Mouse (Mus musculus) heart, postnatal 0 days (tissue): ENCODE results near the gene Gtpbp2. TPM values are rescaled to one million over a fixed set of nuclear protein-coding genes. Genes with fewer than 3 reads are reported as not detected.

Experiments used
- ATAC-seq: fragments of 200-750 bp; cut with Nextera tagmentation; 2 replicates; pipeline ENCODE4 v1.8.0; 2017; ENCODE audit warnings: low read depth, moderate number of reproducible peaks, moderate library complexity; ENCODE audit not compliant: insufficient read depth
- DNase-seq: peaks from one replicate; pipeline ENCODE4 v3.0.0-alpha.2; 2016; ENCODE audit warnings: low spot score
- H3K27ac ChIP-seq: fragments of 300-500 bp; sonication (generic); 2 replicates; pipeline ENCODE4 v1.5.1; 2014; ENCODE audit warnings: low read depth, mild to moderate bottlenecking
- H3K27me3 ChIP-seq: fragments of 300-500 bp; sonication (generic); 2 replicates; pipeline ENCODE4 v1.6.1; 2014; ENCODE audit warnings: low read length, mixed read lengths; ENCODE audit not compliant: control insufficient read depth, insufficient read depth
- H3K36me3 ChIP-seq: fragments of 300-500 bp; sonication (generic); replicated peaks from 2 replicates; pipeline ENCODE4 v1.6.1; 2014; ENCODE audit warnings: low read length, mixed read lengths; ENCODE audit not compliant: control insufficient read depth, insufficient read depth
- H3K4me1 ChIP-seq: fragments of 300-500 bp; sonication (generic); 2 replicates; pipeline ENCODE4 v1.6.1; 2014; ENCODE audit warnings: antibody characterized with exemption; ENCODE audit not compliant: control insufficient read depth, insufficient read depth
- H3K4me2 ChIP-seq: fragments of 300-500 bp; sonication (generic); 2 replicates; pipeline ENCODE4 v1.6.1; 2014; ENCODE audit warnings: low read depth, mild to moderate bottlenecking, low read length, moderate library complexity
- H3K4me3 ChIP-seq: fragments of 300-500 bp; sonication (generic); 2 replicates; pipeline ENCODE4 v1.5.1; 2014; ENCODE audit warnings: low read depth, low read length
- H3K9ac ChIP-seq: fragments of 300-500 bp; sonication (generic); replicated peaks from 2 replicates; pipeline ENCODE4 v1.6.1; 2014; ENCODE audit warnings: low read depth, low read length, mixed read lengths
- H3K9me3 ChIP-seq: fragments of 300-500 bp; sonication (generic); replicated peaks from 2 replicates; pipeline ENCODE4 v1.6.1; 2016; ENCODE audit warnings: low read length; ENCODE audit not compliant: control insufficient read depth
- CTCF ChIP-seq: IDR thresholded peaks from 2 replicates; pipeline ENCODE4 v1.5.1; 2016; ENCODE audit warnings: antibody characterized with exemption, control low read depth, low read depth
- EP300 ChIP-seq: IDR thresholded peaks from 2 replicates; pipeline ENCODE4 v1.6.1; 2016; ENCODE audit warnings: antibody characterized with exemption, low read depth
- WGBS: fragments of 180-500 bp; shearing (Covaris S2); extraction: QIAGEN DNeasy Blood & Tissue Kit; methylation state at CpG from one replicate; pipeline ENCODE4 v1.1.7; 2014; 5-methylcytosine and 5-hydroxymethylcytosine counted together
- polyA plus RNA-seq: library from polyadenylated mRNA; unstranded; fragments of >200 nt; fragmentation: Nextera tagmentation; extraction: Ambion mirVana; gene quantifications from 2 replicates; pipeline ENCODE4 v1.2.1, GENCODE M21; 2015
- total RNA-seq: library from RNA; depleted of rRNA; stranded (reverse); fragments of >200 nt; gene quantifications from 2 replicates; pipeline ENCODE4 v1.2.3, GENCODE M21; 2014; ENCODE audit warnings: low replicate concordance

Gtpbp2 gene
- total and polyA plus RNA-seq, 2 experiments from 2014 or later = 25.8 to 99.0 TPM

DNA sequence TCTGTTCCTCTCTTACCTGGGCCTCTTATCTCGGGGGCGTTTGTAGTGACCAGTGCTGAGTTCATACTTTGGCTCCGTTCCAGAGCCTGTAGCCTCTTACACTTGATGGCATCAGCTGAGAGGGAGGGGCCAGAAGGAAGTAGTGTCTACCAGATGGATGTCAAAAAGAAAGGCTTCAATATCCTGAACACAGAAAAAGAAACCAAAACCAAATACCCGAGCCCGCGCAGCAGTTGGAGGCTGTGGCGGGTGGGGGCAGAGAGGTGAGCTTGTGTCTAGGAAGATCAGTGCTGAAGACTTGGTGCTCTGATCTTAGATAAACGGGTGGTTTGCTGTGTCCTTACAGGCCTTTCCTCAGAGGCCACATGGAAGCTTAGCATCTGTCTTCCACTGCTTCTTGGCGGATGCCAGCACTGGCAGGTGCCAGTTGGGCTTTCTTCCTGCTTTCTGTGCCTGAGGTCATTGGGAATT is 2.2 kb downstream of the Gtpbp2 start:
- peak overlapping the region; percentile 41 for H3K4me2 ChIP-seq
- TF ChIP-seq CTCF = no peak
- no peak for TF ChIP-seq EP300
- H3K27ac ChIP-seq = peak overlapping the region; percentile 76
- H3K9me3 ChIP-seq = no peaks in the 10 kb centered on the region
- H3K9ac ChIP-seq = no peak overlapping the region
- H3K36me3 ChIP-seq = peaks cover 43% of the 10 kb centered on the region
- WGBS = 44% methylated on average over 9 of the region's 9 CpGs
- peaks cover 28% of the 10 kb centered on the region for H3K4me1 ChIP-seq
- no peak for ATAC-seq
- H3K4me3 ChIP-seq = peak overlapping the region; percentile 23
- no peaks in the 10 kb centered on the region for H3K27me3 ChIP-seq
- peak; percentile 34 for DNase-seq

- DNase-seq = no peak
- WGBS = 86% methylated on average over 8 of the region's 8 CpGs
Measured at GRCm38 (mm10) chr17:46164301-46164700, 3.5 kb downstream of the Gtpbp2 start.

GRCm38 (mm10) chr17:46164791-46165190 is 4.0 kb downstream of the Gtpbp2 start:
- no peak overlapping the region for H3K4me3 ChIP-seq
- WGBS = 92% methylated on average over 10 of the region's 10 CpGs
- no peak overlapping the region for H3K27ac ChIP-seq
- no peak for ATAC-seq
- H3K4me1 ChIP-seq = peaks cover 31% of the 10 kb centered on the region
- TF ChIP-seq EP300 (no peak), CTCF (no peak)
- no peaks in the 10 kb centered on the region for H3K27me3 ChIP-seq
- DNase-seq = no peak
- H3K4me2 ChIP-seq = no peak overlapping the region
- H3K9me3 ChIP-seq = no peaks in the 10 kb centered on the region
- peaks cover 61% of the 10 kb centered on the region for H3K36me3 ChIP-seq
- no peak overlapping the region for H3K9ac ChIP-seq

More at GRCm38 (mm10) chr17:46164301-46164700, 3.5 kb downstream of the Gtpbp2 start:
- Histone ChIP-seq H3K9ac (no peak overlapping the region), H3K4me1 (peaks cover 33% of the 10 kb centered on the region), H3K9me3 (no peaks in the 10 kb centered on the region), H3K27ac (no peak overlapping the region), H3K4me3 (no peak overlapping the region), H3K36me3 (peaks cover 56% of the 10 kb centered on the region), H3K27me3 (no peaks in the 10 kb centered on the region), H3K4me2 (no peak overlapping the region)
- TF ChIP-seq EP300 (no peak), CTCF (no peak)
- ATAC-seq = no peak

DNA sequence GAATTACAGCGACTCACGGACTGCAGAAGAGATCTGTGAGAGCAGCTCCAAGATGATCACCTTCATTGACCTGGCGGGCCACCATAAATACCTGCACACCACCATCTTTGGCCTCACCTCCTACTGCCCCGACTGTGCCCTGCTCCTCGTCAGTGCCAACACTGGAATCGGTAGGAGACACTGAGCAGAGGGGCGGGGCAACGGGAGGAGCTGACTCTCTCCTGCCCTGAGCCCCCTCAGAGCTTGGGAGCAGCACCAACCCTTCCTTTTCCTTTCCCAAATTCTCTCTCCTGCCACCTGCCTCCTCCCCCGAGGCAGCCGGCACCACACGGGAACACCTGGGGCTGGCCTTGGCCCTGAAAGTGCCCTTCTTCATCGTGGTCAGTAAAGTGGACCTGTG is 4.6 kb downstream of the Gtpbp2 start:
- Histone ChIP-seq H3K36me3 (peaks cover 67% of the 10 kb centered on the region), H3K9ac (no peak overlapping the region), H3K4me2 (no peak overlapping the region), H3K4me1 (peaks cover 31% of the 10 kb centered on the region), H3K27ac (no peak overlapping the region), H3K9me3 (no peaks in the 10 kb centered on the region), H3K27me3 (no peaks in the 10 kb centered on the region), H3K4me3 (no peak overlapping the region)
- no peak for TF ChIP-seq CTCF
- TF ChIP-seq EP300 = no peak
- DNase-seq (no peak), ATAC-seq (no peak)
- WGBS = 82% methylated on average over 11 of the region's 12 CpGs

- H3K36me3 ChIP-seq = peaks cover 67% of the 10 kb centered on the region
Measured at GRCm38 (mm10) chr17:46166270-46166669, 5.4 kb downstream of the Gtpbp2 start.

DNA sequence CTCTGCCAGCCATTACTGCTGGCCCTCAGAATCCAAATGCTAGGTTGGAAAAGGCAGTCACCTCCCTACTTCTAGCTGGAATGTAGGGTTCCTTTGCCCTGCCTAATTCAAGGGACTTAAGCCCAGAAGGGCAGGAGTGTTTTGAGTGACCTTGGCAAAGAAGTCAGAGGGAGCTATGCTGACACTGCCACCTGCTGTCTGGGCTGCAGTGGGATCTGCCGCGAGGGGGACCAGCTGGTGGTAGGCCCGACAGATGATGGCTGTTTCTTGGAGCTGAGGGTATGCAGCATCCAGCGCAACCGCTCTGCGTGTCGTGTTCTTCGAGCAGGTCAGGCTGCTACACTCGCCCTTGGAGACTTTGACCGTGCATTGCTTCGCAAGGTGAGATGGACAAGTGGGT is 6.2 kb downstream of the Gtpbp2 start:
- Histone ChIP-seq H3K27me3 (no peaks in the 10 kb centered on the region), H3K9ac (peak overlapping the region; percentile 28; the same call in 1 of the 2 replicates), H3K4me1 (peaks cover 24% of the 10 kb centered on the region), H3K9me3 (no peaks in the 10 kb centered on the region), H3K4me2 (no peak overlapping the region), H3K36me3 (peaks cover 71% of the 10 kb centered on the region), H3K4me3 (no peak overlapping the region), H3K27ac (peak overlapping the region; percentile 66)
- ATAC-seq = peak; percentile 21; the same call in 1 of the 2 replicates
- 82% methylated on average over 11 of the region's 11 CpGs for WGBS
- peak; percentile 72 for TF ChIP-seq CTCF
- no peak for TF ChIP-seq EP300
- DNase-seq = peak; percentile 63

More at GRCm38 (mm10) chr17:46166270-46166669, 5.4 kb downstream of the Gtpbp2 start:
- H3K4me1 ChIP-seq = peaks cover 31% of the 10 kb centered on the region
- no peaks in the 10 kb centered on the region for H3K27me3 ChIP-seq
- WGBS = 80% methylated on average over 5 of the region's 5 CpGs
- peak overlapping the region; percentile 66 for H3K27ac ChIP-seq
- no peak for DNase-seq
- 0 out of 2 replicates have a peak overlapping the region, but pooled peaks have one; percentile 28 for H3K9ac ChIP-seq
- TF ChIP-seq CTCF (no peak), EP300 (no peak)
- no peak overlapping the region for H3K4me3 ChIP-seq
- no peaks in the 10 kb centered on the region for H3K9me3 ChIP-seq
- ATAC-seq = no peak
- H3K4me2 ChIP-seq = no peak overlapping the region
